Comparison of ENCODE assay signal across 14 mouse cellular contexts in genomic region chr2:40478747-40479662, GRCm38 (mm10).
DNase-seq lines count a peak whose midpoint lies in the region; ATAC-seq and TF ChIP-seq lines count a peak whose summit lies in the region.
"Had no signal": no experiment of that assay in that cellular context is flagged by ENCODE, and none has a peak within 500 bp of the region (broad histone marks: within the 10 kb centered on the region; RNA-seq: fewer than 3 reads in every experiment).

No protein-coding gene starts in this region.

- 58% methylated on average over 2 of the region's 2 CpGs for WGBS in liver, adult 2 months
- 76% methylated on average over 2 of the region's 2 CpGs for WGBS in liver, embryonic 11.5 days
- WGBS in forebrain, embryonic 15.5 days: 16% methylated on average over 2 of the region's 2 CpGs
- 50% methylated on average over 2 of the region's 2 CpGs for WGBS in kidney, postnatal 0 days

- TF ChIP-seq CTCF in liver, adult 2 months (IDR thresholded peaks at IDR 0.05; ENCODE audit: low read depth, low read length): no peak
- no peak for TF ChIP-seq CTCF in kidney, postnatal 0 days (IDR thresholded peaks at IDR 0.05; ENCODE audit: low read depth)

- no peaks in the 10 kb centered on the region for H3K9me3 ChIP-seq in liver, embryonic 11.5 days (ENCODE audit: control insufficient read depth, low read length)
- H3K9me3 ChIP-seq in forebrain, embryonic 15.5 days: no peaks in the 10 kb centered on the region
- H3K9me3 ChIP-seq in kidney, postnatal 0 days (replicated peaks; ENCODE audit: low read length): no peaks in the 10 kb centered on the region
- H3K9me3 ChIP-seq: limb, embryonic 12.5 days; neural tube, embryonic 12.5 days had no signal

- no peak overlapping the region for H3K27ac ChIP-seq in liver, adult 2 months (replicated peaks; ENCODE audit: insufficient read depth, low read depth, low read length)
- H3K27ac ChIP-seq in liver, embryonic 11.5 days (ENCODE audit: low read depth, low read length): no peak overlapping the region
- H3K27ac ChIP-seq in forebrain, embryonic 15.5 days (replicated peaks): no peak overlapping the region; the same call in 1 of the 2 replicates
- H3K27ac ChIP-seq in kidney, postnatal 0 days: no peak overlapping the region
- H3K27ac ChIP-seq: limb, embryonic 12.5 days; neural tube, embryonic 12.5 days had no signal

- no peaks in the 10 kb centered on the region for H3K4me1 ChIP-seq in liver, adult 2 months (ENCODE audit: control insufficient read depth, insufficient read depth, low read length)
- no peaks in the 10 kb centered on the region for H3K4me1 ChIP-seq in liver, embryonic 11.5 days (replicated peaks; ENCODE audit: control insufficient read depth, insufficient read depth, low read length)
- H3K4me1 ChIP-seq in forebrain, embryonic 15.5 days: peaks cover 7% of the 10 kb centered on the region; the same call in 1 of the 2 replicates
- no peaks in the 10 kb centered on the region for H3K4me1 ChIP-seq in kidney, postnatal 0 days (replicated peaks; ENCODE audit: insufficient read depth, low read length)
- H3K4me1 ChIP-seq: limb, embryonic 12.5 days; neural tube, embryonic 12.5 days had no signal

- no peak for ATAC-seq in liver, embryonic 11.5 days (replicated peaks; ENCODE audit: low FRiP score)
- peak; percentile 72 for ATAC-seq in forebrain, embryonic 15.5 days (replicated peaks)
- ATAC-seq in kidney, postnatal 0 days (replicated peaks; ENCODE audit: low FRiP score, low read depth): peak; percentile 72

- no peak for TF ChIP-seq POLR2A in liver, adult 2 months (IDR thresholded peaks at IDR 0.05; ENCODE audit: extremely low read depth, insufficient read depth, low read length)

- no peaks in the 10 kb centered on the region for H3K36me3 ChIP-seq in liver, adult 2 months (ENCODE audit: control insufficient read depth, insufficient read depth, low read length)
- H3K36me3 ChIP-seq in liver, embryonic 11.5 days (ENCODE audit: control insufficient read depth, insufficient read depth, low read length): no peaks in the 10 kb centered on the region
- H3K36me3 ChIP-seq in forebrain, embryonic 15.5 days: no peaks in the 10 kb centered on the region
- H3K36me3 ChIP-seq in kidney, postnatal 0 days (ENCODE audit: insufficient read depth, low read length): no peaks in the 10 kb centered on the region
- H3K36me3 ChIP-seq: limb, embryonic 12.5 days; neural tube, embryonic 12.5 days had no signal

- no peaks in the 10 kb centered on the region for H3K79me2 ChIP-seq in liver, adult 2 months (ENCODE audit: control insufficient read depth, insufficient read depth, low read length)

- no peak overlapping the region for H3K4me2 ChIP-seq in liver, embryonic 11.5 days
- no peak overlapping the region for H3K4me2 ChIP-seq in forebrain, embryonic 15.5 days (replicated peaks)
- no peak overlapping the region for H3K4me2 ChIP-seq in kidney, postnatal 0 days (ENCODE audit: low read length)
- H3K4me2 ChIP-seq: limb, embryonic 12.5 days; lung, embryonic 14.5 days; neural tube, embryonic 12.5 days had no signal

- peak; percentile 66 for DNase-seq in liver, adult 2 months (ENCODE audit: extremely low read depth, low read depth, low spot score)
- DNase-seq in liver, embryonic 11.5 days (ENCODE audit: low spot score): no peak
- peak; percentile 51 for DNase-seq in kidney, postnatal 0 days (ENCODE audit: low spot score)
- DNase-seq in retina, postnatal 7 days (ENCODE audit: low read depth, low spot score): peak; percentile 9
- no peak for DNase-seq in adrenal gland, postnatal 36 days
- no peak for DNase-seq in thymus, adult 18-20 months
- DNase-seq: adrenal gland, postnatal 14 days; cerebellum, adult 2 months; heart, postnatal 10 days; lung, embryonic 14.5 days; right cerebral cortex, postnatal 14 days had no signal

- no peak overlapping the region for H3K4me3 ChIP-seq in liver, adult 2 months (ENCODE audit: insufficient read depth, low read depth, low read length)
- H3K4me3 ChIP-seq in liver, embryonic 11.5 days (ENCODE audit: low read depth, low read length): no peak overlapping the region
- H3K4me3 ChIP-seq in forebrain, embryonic 15.5 days: no peak overlapping the region
- no peak overlapping the region for H3K4me3 ChIP-seq in kidney, postnatal 0 days (replicated peaks; ENCODE audit: low read depth, low read length)
- H3K4me3 ChIP-seq: limb, embryonic 12.5 days; neural tube, embryonic 12.5 days had no signal

- H3K9ac ChIP-seq in liver, adult 2 months (ENCODE audit: low read depth, low read length): no peak overlapping the region
- no peak overlapping the region for H3K9ac ChIP-seq in liver, embryonic 11.5 days (ENCODE audit: low read depth, low read length)
- no peak overlapping the region for H3K9ac ChIP-seq in forebrain, embryonic 15.5 days (replicated peaks)
- no peak overlapping the region for H3K9ac ChIP-seq in kidney, postnatal 0 days (ENCODE audit: low read depth, low read length)
- H3K9ac ChIP-seq: limb, embryonic 12.5 days; lung, embryonic 14.5 days; neural tube, embryonic 12.5 days had no signal

- no peaks in the 10 kb centered on the region for H3K27me3 ChIP-seq in liver, adult 2 months (ENCODE audit: control insufficient read depth, insufficient read depth, low read length)
- no peaks in the 10 kb centered on the region for H3K27me3 ChIP-seq in liver, embryonic 11.5 days (replicated peaks; ENCODE audit: control insufficient read depth, insufficient read depth, low read length)
- H3K27me3 ChIP-seq in forebrain, embryonic 15.5 days: no peaks in the 10 kb centered on the region
- no peaks in the 10 kb centered on the region for H3K27me3 ChIP-seq in kidney, postnatal 0 days (ENCODE audit: insufficient read depth, low read length)
- H3K27me3 ChIP-seq: limb, embryonic 12.5 days; neural tube, embryonic 12.5 days had no signal

Comparison
In these comparisons a context has a peak if more than half of its experiments do, and no peak if none do; other contexts are left out.
1. DNase-seq: peak in liver, adult 2 months (single experiment), kidney, postnatal 0 days (single experiment) and retina, postnatal 7 days (single experiment); none in liver, embryonic 11.5 days (single experiment), adrenal gland, postnatal 36 days (0 of 2) and thymus, adult 18-20 months (0 of 2).